Mouse (Mus musculus): ENCODE data around the gene Sfxn4. TPM values are rescaled to one million over a fixed set of nuclear protein-coding genes. Genes with fewer than 3 reads are reported as not detected.

The Sfxn4 gene
- total RNA-seq (2023): 3.0 TPM

GRCm38 (mm10) chr19:60860868-60861700 lies at the start of gene Sfxn4:
Gene Sfxn4, minus strand, starts transcription at chr19:60861479.

GRCm38 (mm10) chr19:60889714-60890315 lies 28.5 kb upstream of the Sfxn4 start, which contains the start of gene Grk5:
Gene Grk5, plus strand, starts transcription at chr19:60889749.

DNA sequence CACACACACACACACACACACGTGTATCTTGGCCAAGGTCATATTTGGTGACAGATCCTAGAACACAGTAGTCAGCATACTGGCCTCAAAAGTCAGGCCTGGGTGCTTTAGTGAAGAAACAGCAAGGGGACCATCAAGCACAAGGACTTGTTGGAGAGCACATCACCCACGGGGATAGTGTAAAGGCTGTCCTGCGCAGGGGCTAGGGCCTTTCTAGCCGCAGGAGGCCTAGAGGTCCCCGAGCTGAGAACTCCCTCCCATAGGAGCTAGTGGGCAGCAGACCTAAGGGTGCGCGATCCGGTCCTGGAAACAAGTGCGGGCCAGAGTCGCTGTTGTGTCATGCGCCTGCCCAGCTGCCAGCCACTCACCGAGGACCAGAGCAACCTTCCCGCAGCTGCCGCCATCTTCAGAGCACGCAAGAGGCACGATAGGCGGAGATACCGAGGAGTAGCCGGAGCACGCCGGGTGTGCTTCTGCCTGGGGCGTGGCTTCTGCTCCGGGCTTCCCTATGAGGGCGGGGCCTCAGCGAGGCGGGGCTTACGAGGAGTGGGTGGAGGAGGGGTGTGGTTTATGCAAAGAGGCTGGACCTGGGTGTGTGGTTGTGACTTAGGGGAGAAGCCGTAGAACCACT lies 12.9 kb upstream of the Sfxn4 start, which contains the start of gene Prdx3:
Prdx3 (minus strand) TSS at position 493 of the 631 bp plus-strand sequence.

DNA sequence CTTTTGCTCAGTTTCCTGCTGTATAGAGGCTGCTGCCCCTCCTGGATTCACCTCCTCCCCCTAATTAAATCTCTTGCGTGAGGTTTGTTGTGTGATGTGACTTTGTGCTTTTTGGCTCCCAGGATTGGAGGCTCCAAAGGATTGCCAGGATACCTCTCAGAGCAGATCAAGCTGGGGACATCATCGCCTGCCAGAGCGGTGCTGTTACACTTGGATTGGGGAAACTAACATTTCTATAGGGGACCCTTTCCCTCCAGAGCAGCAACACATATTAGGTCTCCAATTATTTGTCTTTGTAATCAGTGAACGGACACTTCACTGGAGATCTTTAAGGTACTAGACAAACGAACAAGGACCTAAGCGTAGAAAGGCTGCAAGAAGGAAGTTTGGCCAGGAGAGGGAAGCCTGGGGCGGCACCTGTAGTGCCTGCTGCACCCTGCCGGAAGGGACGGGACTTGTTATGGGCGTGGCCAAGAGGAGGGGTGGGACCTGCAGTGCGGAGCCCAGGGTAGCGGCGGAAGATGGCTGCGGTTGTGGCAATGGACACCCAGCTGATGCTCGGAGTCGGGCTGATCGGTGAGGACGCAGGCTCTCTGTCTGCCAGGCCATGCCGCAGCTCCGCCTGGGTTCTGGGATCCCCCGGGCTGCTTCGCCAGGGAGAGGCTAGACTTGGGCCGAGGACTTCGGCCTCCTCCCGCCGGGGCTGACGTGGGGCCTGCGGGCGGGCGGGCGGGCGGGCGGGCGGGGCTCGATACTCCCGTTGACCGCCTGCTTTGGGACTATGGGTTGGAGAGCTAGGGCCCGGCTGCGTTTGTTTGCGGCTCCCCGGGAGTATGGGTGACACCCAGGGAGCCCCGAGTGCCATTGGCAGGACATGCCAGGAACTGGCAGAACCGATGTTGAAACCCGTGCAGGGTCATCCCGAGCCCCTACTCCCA lies 49.9 kb downstream of the Sfxn4 start, which contains the start of gene Fam45a:
Fam45a (plus strand) TSS at position 488 of the 938 bp plus-strand sequence.

GRCm38 (mm10) chr19:60790551-60791161 lies 70.6 kb downstream of the Sfxn4 start, which contains the start of gene Eif3a:
Gene Eif3a, minus strand, starts transcription at chr19:60790658.

Other genes starting within 250 kb of the Sfxn4 start
- 4.2 TPM for gene Nanos1, start 105.5 kb downstream of the Sfxn4 start, total RNA-seq (2023)
- gene Eif3a, start 70.8 kb downstream of the Sfxn4 start, total RNA-seq (2023): 221 TPM
- 18.3 TPM for gene Fam45a, start 49.9 kb downstream of the Sfxn4 start, total RNA-seq (2023)
- gene Prdx3, start 13.1 kb upstream of the Sfxn4 start, total RNA-seq (2023): 42.3 TPM
- 5.7 TPM for gene Grk5, start 28.3 kb upstream of the Sfxn4 start, total RNA-seq (2023)

Data from CD4-positive naive resting alpha-beta T cell, adult 76 days (primary cell).